Mouse (Mus musculus) cerebellum, adult 18-20 months (tissue): ENCODE measurements around the gene Nfia.

Experiments
- DNase-seq, 2 experiments: peaks; one replicate each; pipeline ENCODE4 v3.0.0; 2021

Gene Nfia

GRCm38 (mm10) chr4:97767025-97767424, 5.5 kb upstream of the Nfia start:
- no peak for DNase-seq

GRCm38 (mm10) chr4:97767516-97767915, 5.0 kb upstream of the Nfia start:
- no peak for DNase-seq

GRCm38 (mm10) chr4:97769861-97770260, 2.7 kb upstream of the Nfia start:
- DNase-seq: no peak

GRCm38 (mm10) chr4:97771426-97771825, 1.1 kb upstream of the Nfia start:
- no peak for DNase-seq

GRCm38 (mm10) chr4:97772084-97772484, 450 bp upstream of the Nfia start:
- peak; percentile 96 to 99 for DNase-seq

- DNase-seq: peak; percentile 90 to 94
These were observed 618 bp downstream of the Nfia start for GRCm38 (mm10) chr4:97773110-97773593.

GRCm38 (mm10) chr4:97773791-97774190, 1.3 kb downstream of the Nfia start:
- peak in 1 of 2 experiments; percentile 15 for DNase-seq

- peak; percentile 41 to 53 for DNase-seq
These were observed 2.0 kb downstream of the Nfia start for GRCm38 (mm10) chr4:97774446-97774950.

GRCm38 (mm10) chr4:97775059-97775458, 2.5 kb downstream of the Nfia start:
- DNase-seq: peak; percentile 63 to 73

- DNase-seq: peak in 1 of 2 experiments; percentile 24
These were observed 3.1 kb downstream of the Nfia start for GRCm38 (mm10) chr4:97775494-97776265.

GRCm38 (mm10) chr4:97776388-97777080, 4.0 kb downstream of the Nfia start:
- peak in 1 of 2 experiments; percentile 41 for DNase-seq

GRCm38 (mm10) chr4:97777081-97777705, 4.7 kb downstream of the Nfia start:
- DNase-seq: peak; percentile 51 to 70

GRCm38 (mm10) chr4:97777706-97778176, 5.2 kb downstream of the Nfia start, which contains the start of gene E130114P18Rik:
Gene E130114P18Rik, minus strand, starts transcription at chr4:97778078.
- DNase-seq: peak; percentile 67 to 74

- peak; percentile 40 to 74 for DNase-seq
These were observed 5.9 kb downstream of the Nfia start for GRCm38 (mm10) chr4:97778211-97779002.

GRCm38 (mm10) chr4:97779003-97779930, 6.7 kb downstream of the Nfia start:
- DNase-seq: peak in 1 of 2 experiments; percentile 43

- peak in 1 of 2 experiments; percentile 50 for DNase-seq
These were observed 7.5 kb downstream of the Nfia start for GRCm38 (mm10) chr4:97780024-97780423.

- peak in 1 of 2 experiments; percentile 22 for DNase-seq
These were observed 8.3 kb downstream of the Nfia start for GRCm38 (mm10) chr4:97780666-97781435.

GRCm38 (mm10) chr4:97782069-97782468, 9.5 kb downstream of the Nfia start:
- peak in 1 of 2 experiments; percentile 24 for DNase-seq

- peak; percentile 67 to 69 for DNase-seq
These were observed 10.0 kb downstream of the Nfia start for GRCm38 (mm10) chr4:97782497-97782896.
